Mouse (Mus musculus) heart, adult 9 months (tissue): Measurements from ENCODE around the gene Dnm2.
"Not testable (repeated sequence)": the region's sequence is repeated elsewhere in the genome, so short reads cannot be mapped to it uniquely, and the experiment has no call there.

ENCODE experiments used
- DNase-seq, 2 experiments: peaks; one replicate each; pipeline ENCODE4 v3.0.0; 2022; ENCODE audit warnings: low spot score in 2 of 2

The Dnm2 gene

GRCm38 (mm10) chr9:21505767-21506166, 81.1 kb downstream of the Dnm2 start:
- DNase-seq: no peak

GRCm38 (mm10) chr9:21507753-21508430, 83.2 kb downstream of the Dnm2 start:
- no peak for DNase-seq

GRCm38 (mm10) chr9:21508871-21509404, 84.2 kb downstream of the Dnm2 start:
- DNase-seq: no peak

GRCm38 (mm10) chr9:21509772-21510688, 85.3 kb downstream of the Dnm2 start, which contains the start of gene Tmed1:
TSS of gene Tmed1 (minus strand) at chr9:21510252.
- DNase-seq: peak; percentile 99

- no peak for DNase-seq
Observed at GRCm38 (mm10) chr9:21510689-21511015, 85.9 kb downstream of the Dnm2 start.

- no peak for DNase-seq
Observed at GRCm38 (mm10) chr9:21511052-21511451, 86.3 kb downstream of the Dnm2 start.

- no peak for DNase-seq
Observed at GRCm38 (mm10) chr9:21513466-21513865, 88.8 kb downstream of the Dnm2 start.

- no peak for DNase-seq
Observed at GRCm38 (mm10) chr9:21517947-21518495, 93.3 kb downstream of the Dnm2 start.

GRCm38 (mm10) chr9:21518690-21519089, 94.0 kb downstream of the Dnm2 start:
- DNase-seq: not testable (repeated sequence)

GRCm38 (mm10) chr9:21525142-21525936, 100.6 kb downstream of the Dnm2 start:
- DNase-seq: no peak

GRCm38 (mm10) chr9:21525937-21526633, 101.4 kb downstream of the Dnm2 start, which contains the start of gene AB124611:
TSS of gene AB124611 (plus strand) at chr9:21526176.
- peak; percentile 48 to 68 for DNase-seq

- no peak for DNase-seq
Observed at GRCm38 (mm10) chr9:21526634-21526944, 101.9 kb downstream of the Dnm2 start.

GRCm38 (mm10) chr9:21527100-21527801, 102.5 kb downstream of the Dnm2 start:
- no peak for DNase-seq

GRCm38 (mm10) chr9:21527917-21528324, 103.2 kb downstream of the Dnm2 start:
- DNase-seq: no peak

- DNase-seq: no peak
Observed at GRCm38 (mm10) chr9:21536501-21536900, 111.8 kb downstream of the Dnm2 start.

GRCm38 (mm10) chr9:21537009-21537408, 112.3 kb downstream of the Dnm2 start:
- no peak for DNase-seq

GRCm38 (mm10) chr9:21539981-21540753, 115.5 kb downstream of the Dnm2 start:
- DNase-seq: no peak

GRCm38 (mm10) chr9:21542001-21542400, 117.3 kb downstream of the Dnm2 start:
- DNase-seq: not testable (repeated sequence)

- no peak for DNase-seq
Observed at GRCm38 (mm10) chr9:21545351-21545915, 120.7 kb downstream of the Dnm2 start.
